Mouse (Mus musculus): Measurements from ENCODE around the gene Adcy5.

DNA sequence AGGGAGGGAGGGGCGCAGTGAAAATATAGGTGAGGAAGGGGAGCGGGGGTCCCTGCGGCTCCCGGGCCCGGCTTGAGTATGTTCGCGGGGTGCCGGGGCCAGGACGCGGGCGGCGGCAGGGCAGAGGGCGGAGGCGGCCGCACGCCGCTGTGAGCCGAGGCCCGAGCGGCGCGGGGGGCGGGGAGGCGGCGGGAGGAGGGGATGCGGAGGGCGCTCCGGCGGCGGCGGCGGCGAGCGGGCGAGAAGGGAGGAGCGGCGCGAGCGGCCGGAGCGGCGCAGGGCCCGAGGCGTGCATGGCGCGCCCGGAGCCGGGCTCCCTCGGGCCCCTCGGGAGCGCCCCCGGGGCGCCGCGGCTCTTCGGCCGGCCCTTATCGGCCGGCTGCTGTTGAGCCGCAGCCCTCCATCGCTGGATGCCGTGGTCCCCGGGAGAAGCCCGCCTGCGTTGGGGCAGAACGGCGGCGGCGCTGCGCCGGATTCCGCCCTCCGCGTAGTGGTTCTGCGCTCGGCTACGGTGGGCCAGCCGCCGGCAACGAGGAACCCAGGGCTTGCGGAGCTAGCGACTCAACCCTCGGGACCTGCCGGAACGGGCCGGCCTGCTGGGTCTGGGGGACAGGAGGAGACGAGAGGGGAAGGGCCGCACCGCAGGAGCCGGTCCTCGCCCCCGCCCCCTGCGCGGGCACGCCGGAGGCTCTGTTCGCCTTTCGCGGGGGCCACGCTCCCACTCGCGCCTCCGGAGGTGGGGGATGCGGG, at the start of gene Adcy5:
- TF ChIP-seq CTCF (IDR thresholded peaks at IDR 0.05; ENCODE audit: low read depth) = no peak
- no peak for TF ChIP-seq EP300 (IDR thresholded peaks at IDR 0.05; ENCODE audit: low read depth)
